Mouse (Mus musculus) bone marrow, adult 2 months (tissue): ENCODE measurements at regions not wholly inside any gene's neighbourhood (a gene's known extent, or its start where the extent isn't known, plus 50 kb on each side); places are given as distances from the start of the nearest gene placed in this dataset.

ENCODE experiments used
- H3K27ac ChIP-seq: fragments of 200-500 bp; 2 replicates; pipeline ENCODE4 v1.5.1; 2012; ENCODE audit warnings: low read depth, mild to moderate bottlenecking, control low read depth, inconsistent platforms, low read length; ENCODE audit not compliant: control insufficient read depth, poor library complexity, insufficient read depth
- H3K4me1 ChIP-seq: fragments of 200-500 bp; 2 replicates; pipeline ENCODE4 v1.6.1; 2011; ENCODE audit warnings: low read length; ENCODE audit not compliant: control insufficient read depth, insufficient read depth
- H3K4me3 ChIP-seq: fragments of 200-500 bp; replicated peaks from 2 replicates; pipeline ENCODE3; 2011; ENCODE audit warnings: mild to moderate bottlenecking, low read depth, low read length, control low read depth; ENCODE audit not compliant: control insufficient read depth
- CTCF ChIP-seq: fragments of 200-500 bp; IDR thresholded peaks from 2 replicates; pipeline ENCODE4 v1.5.1; 2011; ENCODE audit warnings: low read length, control low read depth; ENCODE audit not compliant: control insufficient read depth, insufficient read depth
- POLR2A ChIP-seq: fragments of 200-500 bp; IDR thresholded peaks from 2 replicates; pipeline ENCODE4 v1.6.1; 2011; ENCODE audit warnings: low read depth, mild to moderate bottlenecking, control low read depth, low read length, borderline replicate concordance; ENCODE audit not compliant: control insufficient read depth
- WGBS: fragments of 180-500 bp; shearing (Covaris S2); methylation state at CpG from one replicate; pipeline ENCODE4 v1.1.7; 2018; 5-methylcytosine and 5-hydroxymethylcytosine counted together

- TF ChIP-seq CTCF, result no peak
- TF ChIP-seq POLR2A, result no peak
- WGBS, result 81% methylated on average over 6 of the region's 6 CpGs
- H3K4me3 ChIP-seq, result no peak overlapping the region
- no peak overlapping the region for H3K27ac ChIP-seq
- H3K4me1 ChIP-seq, result peaks cover 7% of the 10 kb centered on the region
Measured at GRCm38 (mm10) chr2:128377176-128377575, 213.8 kb upstream of the Spdye4c start.

- TF ChIP-seq CTCF (no peak), POLR2A (no peak)
- Histone ChIP-seq H3K4me3 (no peak overlapping the region), H3K4me1 (peaks cover 7% of the 10 kb centered on the region), H3K27ac (no peak overlapping the region)
- 68% methylated on average over 10 of the region's 10 CpGs for WGBS
Measured at GRCm38 (mm10) chr2:128377680-128378079, 213.3 kb upstream of the Spdye4c start.

- H3K27ac ChIP-seq, result no peak overlapping the region
- TF ChIP-seq CTCF (no peak), POLR2A (no peak)
- 75% methylated on average over 7 of the region's 7 CpGs for WGBS
- no peak overlapping the region for H3K4me3 ChIP-seq
- peaks cover 5% of the 10 kb centered on the region for H3K4me1 ChIP-seq
Measured at GRCm38 (mm10) chr2:128378456-128378855, 212.6 kb upstream of the Spdye4c start.

DNA sequence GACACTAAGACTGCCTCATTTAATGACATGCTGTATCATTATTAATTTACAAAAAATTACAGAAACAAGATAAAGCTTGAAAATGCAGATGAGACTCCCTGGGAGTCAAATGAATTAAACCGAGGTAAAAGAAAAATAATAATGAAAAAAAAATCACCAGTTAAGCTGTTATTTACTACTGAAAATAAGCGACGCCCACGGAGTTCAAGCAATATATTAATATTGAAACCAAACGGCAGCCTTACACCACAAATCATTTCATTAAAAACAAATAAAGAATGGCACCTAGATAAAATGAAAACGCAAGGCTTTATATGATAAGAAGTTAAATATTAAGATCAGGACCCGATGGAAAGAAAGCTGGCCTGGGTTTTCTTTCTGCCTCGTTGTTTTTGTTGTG lies 211.9 kb upstream of the Spdye4c start:
- H3K27ac ChIP-seq, result no peak overlapping the region
- peaks cover 2% of the 10 kb centered on the region for H3K4me1 ChIP-seq
- no peak overlapping the region for H3K4me3 ChIP-seq
- TF ChIP-seq POLR2A (no peak), CTCF (no peak)
- 84% methylated on average over 8 of the region's 8 CpGs for WGBS

GRCm38 (mm10) chr2:128379554-128379953 lies 211.5 kb upstream of the Spdye4c start:
- 79% methylated on average over 8 of the region's 8 CpGs for WGBS
- Histone ChIP-seq H3K4me1 (peaks cover 1% of the 10 kb centered on the region; the same call in 1 of the 2 replicates), H3K27ac (no peak overlapping the region), H3K4me3 (no peak overlapping the region)
- TF ChIP-seq CTCF (no peak), POLR2A (no peak)

DNA sequence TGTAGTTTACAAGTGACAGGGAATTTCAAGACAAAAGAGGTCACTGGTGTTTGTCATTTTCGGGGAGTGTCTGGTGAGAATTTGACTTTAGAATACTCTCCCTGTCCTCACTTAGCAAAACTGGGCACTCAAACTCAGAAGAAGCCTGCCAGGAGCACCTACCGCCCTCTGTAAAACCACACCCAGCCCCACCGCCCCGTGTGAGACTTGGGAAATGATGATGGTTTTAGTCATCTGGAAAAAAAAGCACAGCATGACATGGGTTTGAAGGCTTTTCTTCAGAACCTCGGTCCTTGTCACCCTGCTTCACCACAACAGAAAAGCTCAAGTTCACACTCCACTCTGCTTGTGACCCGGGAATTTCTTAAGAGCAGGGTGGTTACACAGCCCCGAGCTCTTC lies 210.4 kb upstream of the Spdye4c start:
- no peak overlapping the region for H3K4me3 ChIP-seq
- no peak overlapping the region for H3K27ac ChIP-seq
- 47% methylated on average over 7 of the region's 7 CpGs for WGBS
- H3K4me1 ChIP-seq, result peaks cover 1% of the 10 kb centered on the region; the same call in 1 of the 2 replicates
- TF ChIP-seq POLR2A (no peak), CTCF (no peak)

DNA sequence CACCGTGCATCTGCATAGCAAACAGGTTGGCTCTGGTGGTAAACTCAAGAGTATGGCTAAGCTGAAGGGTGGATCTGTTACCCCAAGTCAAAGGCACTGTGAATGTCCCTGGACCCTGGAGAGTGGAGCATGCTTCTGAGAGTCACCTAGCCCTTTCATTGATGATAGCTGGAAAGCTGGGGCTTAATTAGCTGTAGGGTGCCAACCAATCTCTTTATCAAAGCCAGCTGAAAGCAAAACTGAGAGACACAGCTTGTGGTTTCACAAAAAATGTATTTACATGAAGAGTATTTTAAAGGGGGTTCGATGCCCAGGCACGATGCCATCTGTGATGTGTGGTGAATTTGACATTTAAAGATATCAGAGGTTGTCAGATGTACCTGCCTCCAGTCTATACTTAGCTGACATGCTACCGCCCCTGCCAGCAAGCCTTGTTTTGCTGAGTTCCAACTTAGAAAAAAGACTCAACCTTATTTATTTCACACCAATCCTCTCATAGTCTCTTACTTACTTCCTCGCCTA lies 209.3 kb upstream of the Spdye4c start:
- 66% methylated on average over 5 of the region's 5 CpGs for WGBS
- H3K27ac ChIP-seq, result no peak overlapping the region

GRCm38 (mm10) chr2:128382473-128382872 lies 208.5 kb upstream of the Spdye4c start:
- H3K4me3 ChIP-seq, result no peak overlapping the region
- 79% methylated on average over 4 of the region's 4 CpGs for WGBS
- H3K4me1 ChIP-seq, result peaks cover 1% of the 10 kb centered on the region; the same call in 1 of the 2 replicates
- TF ChIP-seq POLR2A (no peak), CTCF (no peak)
- H3K27ac ChIP-seq, result no peak overlapping the region

More for the DNA sequence above, 209.3 kb upstream of the Spdye4c start:
- H3K4me1 ChIP-seq, result peaks cover 1% of the 10 kb centered on the region; the same call in 1 of the 2 replicates
- H3K4me3 ChIP-seq, result no peak overlapping the region
- TF ChIP-seq CTCF (no peak), POLR2A (no peak)

GRCm38 (mm10) chr2:128384612-128385011 lies 206.4 kb upstream of the Spdye4c start:
- H3K27ac ChIP-seq, result no peak overlapping the region
- 88% methylated on average over 10 of the region's 10 CpGs for whole genome bisulfite sequencing
- no peaks in the 10 kb centered on the region for H3K4me1 ChIP-seq
- TF ChIP-seq POLR2A, result no peak
- TF ChIP-seq CTCF, result no peak
- H3K4me3 ChIP-seq, result no peak overlapping the region
